Mouse (Mus musculus) kidney, embryonic 16.5 days (tissue): ENCODE data around the gene Akap11. TPM values are rescaled to one million over a fixed set of nuclear protein-coding genes. Genes with fewer than 3 reads are reported as not detected.
"Not testable (repeated sequence)": the region's sequence is repeated elsewhere in the genome, so short reads cannot be mapped to it uniquely, and the experiment has no call there.

Experiments used
- ATAC-seq: fragments of 200-750 bp; cut with Nextera tagmentation; 2 replicates; pipeline ENCODE4 v1.8.0; 2017; ENCODE audit warnings: moderate TSS enrichment; ENCODE audit not compliant: low FRiP score, low TSS enrichment
- H3K27ac ChIP-seq: fragments of 300-500 bp; sonication (generic); 2 replicates; pipeline ENCODE4 v1.5.1; 2014; ENCODE audit warnings: low read length
- H3K27me3 ChIP-seq: fragments of 300-500 bp; sonication (generic); 2 replicates; pipeline ENCODE4 v1.6.1; 2014; ENCODE audit warnings: low read length, control low read depth, mixed read lengths; ENCODE audit not compliant: insufficient read depth
- H3K36me3 ChIP-seq: fragments of 300-500 bp; sonication (generic); 2 replicates; pipeline ENCODE4 v1.6.1; 2014; ENCODE audit warnings: low read length, control low read depth, mixed read lengths; ENCODE audit not compliant: insufficient read depth
- H3K4me1 ChIP-seq: fragments of 300-500 bp; sonication (generic); 2 replicates; pipeline ENCODE4 v1.6.1; 2014; ENCODE audit warnings: low read length, control low read depth, mixed read lengths; ENCODE audit not compliant: insufficient read depth
- H3K4me2 ChIP-seq: fragments of 300-500 bp; sonication (generic); replicated peaks from 2 replicates; pipeline ENCODE4 v1.6.1; 2014; ENCODE audit warnings: low read depth, low read length
- H3K4me3 ChIP-seq: fragments of 300-500 bp; sonication (generic); 2 replicates; pipeline ENCODE4 v1.5.1; 2014; ENCODE audit warnings: mild to moderate bottlenecking, low read length
- H3K9ac ChIP-seq: fragments of 300-500 bp; sonication (generic); replicated peaks from 2 replicates; pipeline ENCODE4 v1.6.1; 2014; ENCODE audit warnings: low read length
- H3K9me3 ChIP-seq: fragments of 300-500 bp; sonication (generic); 2 replicates; pipeline ENCODE4 v1.6.1; 2016; ENCODE audit warnings: low read length, control low read depth
- WGBS: fragments of 180-500 bp; shearing (Covaris S2); extraction: QIAGEN DNeasy Blood & Tissue Kit; methylation state at CpG from one replicate; pipeline ENCODE4 v1.1.7; 2014; 5-methylcytosine and 5-hydroxymethylcytosine counted together
- polyA plus RNA-seq: library from polyadenylated mRNA; unstranded; fragments of >200 nt; fragmentation: Nextera tagmentation; extraction: Ambion mirVana; gene quantifications from 2 replicates; pipeline ENCODE4 v1.2.1, GENCODE M21; 2015

Gene Akap11
- polyA plus RNA-seq, 1 experiment from 2014 or later, result 18.6 TPM

DNA sequence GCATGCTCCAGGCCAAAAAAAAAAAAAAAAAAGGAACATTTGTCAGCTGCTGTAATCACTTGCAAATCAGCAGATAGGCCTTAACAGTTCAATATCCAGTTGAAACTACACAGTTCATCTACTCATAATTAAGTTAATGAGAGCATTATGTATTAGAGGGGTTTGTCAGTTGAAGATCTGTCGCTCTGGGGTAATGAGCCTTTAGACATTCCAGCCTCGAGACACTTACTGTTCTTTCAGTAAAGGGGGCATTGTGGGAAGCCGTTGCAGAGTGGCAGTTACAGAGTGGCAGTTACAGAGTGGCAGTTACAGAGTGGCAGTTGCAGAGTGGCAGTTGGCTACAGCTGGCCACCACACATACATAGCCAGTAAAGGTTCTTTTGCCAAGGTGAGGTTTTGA lies 18.2 kb upstream of the Akap11 start:
- not testable (repeated sequence) for H3K9ac ChIP-seq, H3K4me3 ChIP-seq, H3K4me2 ChIP-seq, H3K9me3 ChIP-seq, H3K36me3 ChIP-seq, H3K27me3 ChIP-seq, ATAC-seq, H3K4me1 ChIP-seq, H3K27ac ChIP-seq
- WGBS, result 76% methylated on average over 3 of the region's 3 CpGs

GRCm38 (mm10) chr14:78553661-78554060 lies 17.1 kb upstream of the Akap11 start:
- Histone ChIP-seq H3K27me3 (no peaks in the 10 kb centered on the region), H3K4me1 (0 out of 2 replicates have a peak, but pooled peaks cover 4% of the 10 kb centered on the region), H3K9ac (no peak overlapping the region), H3K4me2 (no peak overlapping the region), H3K36me3 (0 out of 2 replicates have a peak, but pooled peaks cover 3% of the 10 kb centered on the region), H3K4me3 (no peak overlapping the region), H3K27ac (no peak overlapping the region), H3K9me3 (no peaks in the 10 kb centered on the region)
- 96% methylated on average over 6 of the region's 6 CpGs for WGBS
- no peak for ATAC-seq

GRCm38 (mm10) chr14:78548807-78549206 lies 12.2 kb upstream of the Akap11 start:
- Histone ChIP-seq H3K4me3 (no peak overlapping the region), H3K9me3 (no peaks in the 10 kb centered on the region), H3K36me3 (no peaks in the 10 kb centered on the region), H3K4me2 (no peak overlapping the region), H3K27ac (no peak overlapping the region), H3K27me3 (no peaks in the 10 kb centered on the region), H3K9ac (no peak overlapping the region), H3K4me1 (0 out of 2 replicates have a peak, but pooled peaks cover 4% of the 10 kb centered on the region)
- ATAC-seq, result no peak
- WGBS, result 75% methylated on average over 6 of the region's 6 CpGs

DNA sequence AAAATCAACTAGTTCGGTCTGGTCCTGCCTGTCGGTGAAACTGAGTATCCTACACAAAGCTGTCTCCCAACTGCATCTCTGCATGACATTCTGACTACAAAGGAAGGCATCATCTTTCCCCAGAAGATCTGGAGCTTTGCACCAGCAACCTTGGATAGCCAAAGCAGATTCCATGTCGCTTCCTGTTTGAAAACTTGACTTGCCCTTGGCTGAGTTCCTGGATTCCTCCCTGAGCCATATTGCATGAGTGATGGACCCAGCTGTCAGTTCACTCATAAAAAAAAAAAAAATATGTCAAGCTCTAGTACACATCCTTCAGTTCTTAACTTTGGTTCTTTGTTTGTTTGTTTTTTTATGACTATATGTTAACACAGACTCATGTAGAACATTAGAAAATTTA lies 4.7 kb upstream of the Akap11 start:
- no peak for ATAC-seq
- no peak overlapping the region for H3K27ac ChIP-seq
- H3K4me2 ChIP-seq, result no peak overlapping the region
- H3K4me1 ChIP-seq, result peaks cover 20% of the 10 kb centered on the region
- H3K36me3 ChIP-seq, result no peaks in the 10 kb centered on the region
- no peaks in the 10 kb centered on the region for H3K27me3 ChIP-seq
- 66% methylated on average over 3 of the region's 3 CpGs for WGBS
- H3K4me3 ChIP-seq, result no peak overlapping the region
- H3K9ac ChIP-seq, result no peak overlapping the region
- no peaks in the 10 kb centered on the region for H3K9me3 ChIP-seq

DNA sequence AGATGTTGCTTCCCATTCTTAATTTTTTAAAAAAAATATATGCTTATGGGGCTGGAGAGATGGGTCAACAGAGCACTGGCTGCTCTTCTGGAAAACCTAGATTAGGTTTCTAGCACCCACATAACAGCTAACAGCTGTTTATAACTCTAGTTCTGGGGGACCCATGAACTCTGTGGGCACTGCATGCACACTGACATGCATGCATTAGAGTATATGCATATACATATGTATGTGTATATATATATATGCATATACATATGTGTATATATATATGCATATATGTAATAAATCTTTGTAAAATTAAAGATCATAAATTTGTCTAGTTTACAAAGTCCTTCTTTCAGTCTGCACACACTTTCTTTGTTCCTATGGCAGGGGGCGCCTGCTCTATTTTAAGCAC lies 3.2 kb upstream of the Akap11 start:
- no peaks in the 10 kb centered on the region for H3K27me3 ChIP-seq
- no peak for ATAC-seq
- H3K4me1 ChIP-seq, result peaks cover 26% of the 10 kb centered on the region
- H3K36me3 ChIP-seq, result no peaks in the 10 kb centered on the region
- WGBS, result 93% methylated on average over 1 of the region's 1 CpGs
- H3K4me2 ChIP-seq, result no peak overlapping the region
- no peak overlapping the region for H3K9ac ChIP-seq
- no peaks in the 10 kb centered on the region for H3K9me3 ChIP-seq
- H3K27ac ChIP-seq, result no peak overlapping the region
- H3K4me3 ChIP-seq, result no peak overlapping the region

GRCm38 (mm10) chr14:78538572-78539320 lies 2.1 kb upstream of the Akap11 start:
- Histone ChIP-seq H3K36me3 (no peaks in the 10 kb centered on the region), H3K4me1 (peaks cover 26% of the 10 kb centered on the region), H3K4me2 (no peak overlapping the region), H3K4me3 (no peak overlapping the region), H3K27me3 (no peaks in the 10 kb centered on the region), H3K27ac (peak overlapping the region; percentile 66), H3K9ac (no peak overlapping the region), H3K9me3 (no peaks in the 10 kb centered on the region)
- ATAC-seq, result peak; percentile 24; the same call in 1 of the 2 replicates
- 23% methylated on average over 5 of the region's 5 CpGs for WGBS

- Histone ChIP-seq H3K4me2 (peak overlapping the region; percentile 69), H3K36me3 (no peaks in the 10 kb centered on the region), H3K27me3 (no peaks in the 10 kb centered on the region), H3K27ac (peak overlapping the region; percentile 90), H3K9me3 (no peaks in the 10 kb centered on the region), H3K9ac (peak overlapping the region; percentile 95; the same call in 1 of the 2 replicates), H3K4me1 (peaks cover 26% of the 10 kb centered on the region), H3K4me3 (peak overlapping the region; percentile 86; the same call in 1 of the 2 replicates)
- WGBS, result 44% methylated on average over 6 of the region's 6 CpGs
- no peak for ATAC-seq
Measured at GRCm38 (mm10) chr14:78537551-78537950, 943 bp upstream of the Akap11 start.

DNA sequence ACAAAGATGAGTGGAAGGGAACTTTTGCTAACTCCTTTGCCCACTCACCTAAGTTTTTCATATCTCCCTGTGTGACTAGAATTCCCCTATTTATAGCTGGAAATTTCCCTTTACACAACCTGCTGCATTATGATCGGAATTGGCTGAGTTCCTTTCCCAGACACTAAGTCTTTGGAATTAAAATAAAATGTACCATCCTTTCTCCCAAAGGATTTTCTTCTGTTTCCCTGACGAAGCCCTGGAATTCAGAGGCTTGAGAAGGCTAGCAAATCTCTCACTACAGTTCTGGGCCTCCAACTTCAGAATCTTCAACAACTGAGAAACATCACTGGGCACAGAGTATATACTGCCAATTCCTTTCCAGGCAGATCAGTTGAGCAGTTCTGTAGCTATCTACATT lies 1.2 kb downstream of the Akap11 start:
- peak overlapping the region; percentile 86 for H3K4me3 ChIP-seq
- ATAC-seq, result no peak
- no peaks in the 10 kb centered on the region for H3K36me3 ChIP-seq
- peak overlapping the region; percentile 20; the same call in 1 of the 2 replicates for H3K27ac ChIP-seq
- H3K9ac ChIP-seq, result peak overlapping the region; percentile 95; the same call in 1 of the 2 replicates
- H3K27me3 ChIP-seq, result no peaks in the 10 kb centered on the region
- peak overlapping the region; percentile 69 for H3K4me2 ChIP-seq
- H3K4me1 ChIP-seq, result peaks cover 34% of the 10 kb centered on the region
- WGBS, result 43% methylated on average over 2 of the region's 2 CpGs
- H3K9me3 ChIP-seq, result no peaks in the 10 kb centered on the region

GRCm38 (mm10) chr14:78534651-78535050 lies 2.0 kb downstream of the Akap11 start:
- H3K36me3 ChIP-seq, result no peaks in the 10 kb centered on the region
- peaks cover 41% of the 10 kb centered on the region for H3K4me1 ChIP-seq
- no peaks in the 10 kb centered on the region for H3K27me3 ChIP-seq
- H3K4me2 ChIP-seq, result no peak overlapping the region
- no peak overlapping the region for H3K27ac ChIP-seq
- no peak for ATAC-seq
- no peak overlapping the region for H3K9ac ChIP-seq
- no peaks in the 10 kb centered on the region for H3K9me3 ChIP-seq
- WGBS, result 92% methylated on average over 5 of the region's 5 CpGs
- no peak overlapping the region for H3K4me3 ChIP-seq

DNA sequence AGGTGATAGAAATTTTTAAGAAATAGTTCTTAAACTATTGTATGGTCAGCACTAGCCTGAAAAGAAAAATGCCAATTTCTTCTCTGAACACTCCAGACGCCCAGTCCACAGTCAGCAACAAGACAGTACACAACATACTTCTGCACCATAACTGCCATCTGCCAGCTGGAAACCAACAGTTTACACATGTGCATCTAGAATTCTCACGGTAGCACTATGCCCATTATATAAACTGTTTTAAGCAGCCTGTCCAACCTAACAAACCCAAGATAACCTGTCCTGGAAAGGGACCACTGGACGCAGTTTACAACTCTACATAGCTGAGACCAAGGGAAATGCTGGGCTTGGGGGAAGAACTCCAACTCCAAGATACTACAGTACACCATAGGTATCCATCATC lies 2.9 kb downstream of the Akap11 start:
- H3K9me3 ChIP-seq, result no peaks in the 10 kb centered on the region
- no peak overlapping the region for H3K9ac ChIP-seq
- peaks cover 47% of the 10 kb centered on the region for H3K4me1 ChIP-seq
- H3K27ac ChIP-seq, result no peak overlapping the region
- 88% methylated on average over 3 of the region's 3 CpGs for WGBS
- no peaks in the 10 kb centered on the region for H3K36me3 ChIP-seq
- no peak overlapping the region for H3K4me3 ChIP-seq
- ATAC-seq, result no peak
- H3K4me2 ChIP-seq, result no peak overlapping the region
- no peaks in the 10 kb centered on the region for H3K27me3 ChIP-seq
